Mouse (Mus musculus) olfactory bulb, adult 2 months (tissue): Measurements from ENCODE around the gene Susd3. TPM values are rescaled to one million over a fixed set of nuclear protein-coding genes. Genes with fewer than 3 reads are reported as not detected.

Source experiments
- H3K27ac ChIP-seq: fragments of 200-500 bp; 2 replicates; pipeline ENCODE4 v1.5.1; 2012; ENCODE audit warnings: low read depth, low read length; ENCODE audit not compliant: insufficient read depth
- H3K4me1 ChIP-seq: fragments of 200-500 bp; 2 replicates; pipeline ENCODE4 v1.6.1; 2012; ENCODE audit warnings: low read length; ENCODE audit not compliant: control insufficient read depth, insufficient read depth
- H3K4me3 ChIP-seq: fragments of 200-500 bp; 2 replicates; pipeline ENCODE4 v1.5.1; 2012; ENCODE audit warnings: mild to moderate bottlenecking, low read depth, low read length, moderate library complexity; ENCODE audit not compliant: insufficient read depth
- CTCF ChIP-seq: fragments of 200-500 bp; IDR thresholded peaks from 2 replicates; pipeline ENCODE4 v1.5.1; 2012; ENCODE audit warnings: low read depth, mild to moderate bottlenecking, low read length, moderate library complexity; ENCODE audit not compliant: insufficient read depth
- POLR2A ChIP-seq: fragments of 200-500 bp; IDR thresholded peaks from 2 replicates; pipeline ENCODE4 v1.6.1; 2012; ENCODE audit warnings: mild to moderate bottlenecking, low read depth, low read length, moderate library complexity; ENCODE audit not compliant: insufficient read depth
- WGBS: fragments of 180-500 bp; shearing (Covaris S2); methylation state at CpG from one replicate; pipeline ENCODE4 v1.1.7; 2018; 5-methylcytosine and 5-hydroxymethylcytosine counted together
- polyA plus RNA-seq: library from polyadenylated mRNA; stranded (reverse); fragments of >200 nt; gene quantifications from 2 replicates; pipeline ENCODE4 v1.2.4, GENCODE M21; 2012; ENCODE audit warnings: low replicate concordance; ENCODE audit not compliant: missing spikeins, insufficient read depth, insufficient read length

Gene Susd3
- polyA plus RNA-seq, 1 experiment = not detected

DNA sequence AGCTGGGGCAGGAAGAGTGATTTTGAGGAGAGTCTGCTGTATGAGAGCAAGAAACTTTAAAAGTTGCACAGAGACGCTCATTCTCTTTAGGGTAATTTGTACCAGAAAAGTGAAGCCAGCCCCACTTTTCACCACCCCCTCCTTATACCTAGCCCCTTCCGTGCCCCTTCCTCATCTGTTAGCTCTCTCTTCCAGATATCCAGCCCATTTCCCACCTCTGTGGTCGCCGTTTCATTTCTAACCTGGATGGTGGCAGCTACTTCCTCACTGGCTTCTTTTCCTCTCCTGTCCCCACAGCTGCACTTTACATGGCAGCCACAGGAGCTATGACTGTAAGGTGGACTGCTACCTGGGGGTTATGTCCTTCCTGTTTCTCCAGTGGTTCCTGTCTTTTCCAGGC is 29.1 kb downstream of the Susd3 start:
- no peak overlapping the region for H3K4me3 ChIP-seq
- H3K27ac ChIP-seq = no peak overlapping the region
- peaks cover 8% of the 10 kb centered on the region for H3K4me1 ChIP-seq
- TF ChIP-seq CTCF (no peak), POLR2A (no peak)
- 91% methylated on average over 4 of the region's 4 CpGs for WGBS

DNA sequence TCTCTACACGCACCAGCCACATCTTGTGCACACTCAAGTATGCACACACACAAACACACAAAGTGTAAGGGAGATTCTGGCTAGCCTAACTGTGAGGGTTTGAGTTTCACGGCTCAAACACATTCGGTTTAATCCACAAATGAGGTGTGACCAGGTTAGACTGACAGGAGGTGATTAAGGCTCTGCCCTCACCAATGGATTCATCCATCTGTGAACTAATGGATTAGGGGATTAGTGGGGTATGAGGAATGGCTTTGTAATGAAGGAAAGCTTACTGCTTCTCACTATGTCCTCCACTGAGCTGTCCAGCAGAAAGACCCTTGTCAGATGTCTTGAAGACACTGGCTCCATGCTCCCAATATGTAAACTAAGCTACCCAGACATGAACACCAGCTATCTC is 29.9 kb downstream of the Susd3 start:
- Histone ChIP-seq H3K27ac (no peak overlapping the region), H3K4me1 (peaks cover 13% of the 10 kb centered on the region)
- WGBS = 56% methylated on average over 3 of the region's 3 CpGs

DNA sequence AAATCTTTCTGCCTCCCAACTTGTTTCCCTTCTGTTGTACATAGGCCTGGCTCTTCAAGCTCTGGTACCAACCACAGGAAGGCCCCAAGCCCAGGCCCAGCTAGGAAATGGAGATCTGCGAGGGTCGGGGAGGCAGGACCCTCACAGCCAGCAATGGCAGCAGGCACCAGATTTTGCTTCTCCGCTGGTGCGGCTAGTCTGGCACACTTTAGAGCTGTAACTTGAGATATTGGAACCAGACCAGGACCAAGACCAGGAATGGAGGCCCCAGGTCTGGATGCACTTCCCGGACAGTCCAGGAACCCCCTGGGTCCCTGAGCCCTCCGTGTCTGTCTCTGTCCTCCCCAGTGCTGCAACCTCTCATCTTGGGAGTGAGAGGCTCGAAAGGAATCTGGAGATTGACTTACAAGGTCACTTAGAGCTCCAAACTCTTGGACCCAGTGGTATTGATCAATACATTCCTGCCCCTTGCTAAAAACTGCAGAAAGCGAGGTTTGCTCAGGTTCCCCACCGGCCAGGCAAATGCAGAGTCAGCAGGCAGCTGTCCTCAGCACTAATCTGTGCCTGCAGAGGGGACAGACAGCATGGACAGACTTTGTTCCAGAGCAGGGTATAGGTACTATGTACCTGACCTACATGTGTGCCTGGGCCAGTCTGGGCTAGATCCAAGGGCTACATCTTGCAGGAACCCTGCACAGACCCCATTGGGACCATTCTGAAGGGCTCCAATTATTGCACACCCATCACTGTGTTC is 31.5 kb downstream of the Susd3 start:
- TF ChIP-seq CTCF (no peak), POLR2A (no peak)
- H3K4me1 ChIP-seq = peaks cover 23% of the 10 kb centered on the region
- H3K27ac ChIP-seq = no peak overlapping the region
- no peak overlapping the region for H3K4me3 ChIP-seq
- WGBS = 87% methylated on average over 9 of the region's 9 CpGs

More for the DNA sequence above, 29.9 kb downstream of the Susd3 start:
- no peak for TF ChIP-seq CTCF
- TF ChIP-seq POLR2A = no peak
- H3K4me3 ChIP-seq = no peak overlapping the region

DNA sequence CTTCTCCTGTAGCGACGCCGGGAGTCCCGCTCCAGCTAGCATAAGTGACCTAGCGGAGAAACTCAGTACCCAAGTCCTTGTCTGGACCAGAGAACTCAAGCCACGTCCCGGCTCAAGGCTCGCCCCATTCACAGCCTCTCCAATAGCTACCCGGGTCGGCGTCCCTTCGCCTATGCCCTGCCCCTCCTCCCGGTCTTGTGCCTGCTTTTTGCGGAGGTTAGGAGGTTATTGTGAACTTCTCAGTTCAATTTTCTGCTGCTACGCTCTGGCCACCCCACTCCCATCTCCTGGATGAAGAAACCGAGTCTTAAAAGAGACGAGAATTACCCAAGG is 32.3 kb downstream of the Susd3 start:
- H3K27ac ChIP-seq = no peak overlapping the region; the same call in 1 of the 2 replicates
- peaks cover 23% of the 10 kb centered on the region for H3K4me1 ChIP-seq
- no peak for TF ChIP-seq CTCF
- TF ChIP-seq POLR2A = no peak
- peak overlapping the region; percentile 94 for H3K4me3 ChIP-seq
- WGBS = 10% methylated on average over 17 of the region's 17 CpGs

DNA sequence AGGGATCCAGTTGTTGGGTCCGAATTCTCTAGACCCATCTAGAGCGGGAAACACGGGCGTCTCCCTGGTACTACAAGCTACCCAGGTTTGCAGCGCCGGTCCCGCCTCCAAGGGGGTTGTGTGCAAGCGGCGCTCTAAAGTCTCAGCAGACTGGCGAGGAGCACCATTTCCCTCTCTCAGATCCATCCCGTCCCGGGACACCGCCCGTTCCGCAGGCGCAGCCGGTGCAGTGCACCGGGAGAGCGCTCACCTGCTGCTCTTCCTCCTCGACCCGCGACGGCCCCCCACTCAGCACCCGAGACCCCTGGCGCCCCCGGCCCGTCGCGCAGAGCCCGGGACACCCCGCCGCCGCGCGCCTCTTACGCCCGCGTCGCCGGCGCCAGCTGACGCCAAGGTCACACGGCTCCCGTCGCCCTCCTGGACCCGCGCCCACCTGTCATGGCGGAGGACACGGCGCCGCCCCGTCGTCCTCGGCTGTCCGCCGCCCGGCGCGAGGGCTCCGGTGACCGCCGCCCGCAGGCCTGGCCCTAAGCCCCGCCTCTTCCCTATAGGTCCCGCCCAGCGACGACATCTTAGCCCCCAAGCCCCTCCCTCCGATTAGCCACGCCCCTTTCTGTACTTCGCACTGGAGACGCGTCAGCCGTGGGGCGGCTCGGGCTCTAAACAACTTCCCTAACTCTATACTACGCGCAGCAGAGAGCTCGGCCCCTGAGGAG is 32.8 kb downstream of the Susd3 start, which contains the start of gene Card19:
Card19 (minus strand) TSS at position 534 of the 716 bp plus-strand sequence.
- no peak within 1 kb of the TSS; the same call in 1 of the 2 replicates for H3K27ac ChIP-seq
- WGBS = under 1% methylated on average over 78 of the region's 78 CpGs
- TF ChIP-seq CTCF (no peak), POLR2A (peak; percentile 35; the same call in 1 of the 2 replicates)
- H3K4me3 ChIP-seq = peak within 1 kb of the TSS; percentile 94
- peaks cover 23% of the 10 kb centered on the region for H3K4me1 ChIP-seq

DNA sequence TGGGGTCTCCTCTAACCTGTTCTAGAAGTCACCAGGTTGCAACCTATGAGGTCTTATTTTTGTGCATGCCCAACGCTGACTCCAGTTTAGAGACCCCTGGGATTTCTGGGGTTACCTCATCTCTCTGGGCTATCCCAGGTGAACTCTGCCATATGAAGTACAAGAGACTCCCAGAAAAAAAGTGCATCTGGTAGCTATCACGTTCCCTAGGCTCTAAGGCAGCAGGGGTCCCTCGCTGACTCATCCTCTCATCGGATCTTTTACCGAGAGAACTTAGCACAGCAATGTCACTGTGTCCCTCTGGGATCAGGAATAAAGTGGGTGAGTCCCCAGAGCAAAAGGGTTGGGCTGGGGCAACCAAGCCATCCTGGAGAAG is 33.4 kb downstream of the Susd3 start:
- Histone ChIP-seq H3K4me1 (peaks cover 23% of the 10 kb centered on the region), H3K27ac (no peak overlapping the region), H3K4me3 (peak overlapping the region; percentile 94)
- WGBS = 13% methylated on average over 5 of the region's 5 CpGs
- TF ChIP-seq POLR2A (no peak), CTCF (no peak)

DNA sequence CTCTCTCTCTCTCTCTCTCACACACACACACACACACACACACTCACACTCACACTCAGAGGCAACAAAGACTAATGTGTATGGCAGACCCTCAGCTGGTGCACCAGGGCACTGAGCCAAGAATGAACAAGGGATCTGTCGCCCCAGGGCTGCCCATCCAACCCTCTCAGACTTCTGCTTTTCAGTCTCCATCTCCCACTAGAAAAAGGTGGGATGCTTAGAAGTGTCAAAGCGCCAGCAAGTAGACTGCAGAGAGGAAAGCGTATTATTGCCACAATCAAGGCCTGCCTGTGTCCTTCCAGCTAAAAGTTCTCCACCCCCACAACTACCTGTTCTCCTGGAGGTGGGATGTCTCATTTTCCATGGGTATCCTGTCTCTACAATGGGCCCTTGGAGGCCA is 34.1 kb downstream of the Susd3 start:
- peaks cover 23% of the 10 kb centered on the region for H3K4me1 ChIP-seq
- no peak overlapping the region for H3K27ac ChIP-seq
- H3K4me3 ChIP-seq = no peak overlapping the region
- 75% methylated on average over 3 of the region's 3 CpGs for WGBS
- TF ChIP-seq CTCF (no peak), POLR2A (no peak)

DNA sequence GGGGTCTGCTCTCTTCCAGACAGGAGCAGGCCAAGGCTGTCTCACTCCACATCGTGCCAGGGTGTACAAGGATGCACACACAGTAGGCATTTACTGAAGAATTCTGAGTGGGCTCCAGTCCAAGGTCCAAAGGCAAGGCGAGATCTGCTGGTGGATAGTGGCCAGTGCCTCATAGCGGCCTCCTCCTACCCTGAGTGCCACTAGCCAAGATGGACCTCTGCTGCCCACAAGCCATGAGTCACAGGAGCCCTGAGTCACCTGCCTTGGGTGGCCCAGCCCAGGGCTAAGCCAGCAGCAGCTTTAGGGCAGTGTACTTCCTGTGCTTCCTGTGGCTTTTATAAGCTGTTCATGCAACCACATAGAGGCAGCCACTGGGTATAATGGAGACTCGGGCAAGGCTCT is 35.0 kb downstream of the Susd3 start:
- TF ChIP-seq CTCF (no peak), POLR2A (no peak)
- peaks cover 23% of the 10 kb centered on the region for H3K4me1 ChIP-seq
- WGBS = 55% methylated on average over 4 of the region's 4 CpGs
- no peak overlapping the region for H3K4me3 ChIP-seq
- H3K27ac ChIP-seq = no peak overlapping the region
